Mouse (Mus musculus): ENCODE measurements at regions not wholly inside any gene's neighbourhood (a gene's known extent, or its start where the extent isn't known, plus 50 kb on each side); places are given as distances from the start of the nearest gene placed in this dataset.
"Not testable (repeated sequence)": the region's sequence is repeated elsewhere in the genome, so short reads cannot be mapped to it uniquely, and the experiment has no call there.

DNA sequence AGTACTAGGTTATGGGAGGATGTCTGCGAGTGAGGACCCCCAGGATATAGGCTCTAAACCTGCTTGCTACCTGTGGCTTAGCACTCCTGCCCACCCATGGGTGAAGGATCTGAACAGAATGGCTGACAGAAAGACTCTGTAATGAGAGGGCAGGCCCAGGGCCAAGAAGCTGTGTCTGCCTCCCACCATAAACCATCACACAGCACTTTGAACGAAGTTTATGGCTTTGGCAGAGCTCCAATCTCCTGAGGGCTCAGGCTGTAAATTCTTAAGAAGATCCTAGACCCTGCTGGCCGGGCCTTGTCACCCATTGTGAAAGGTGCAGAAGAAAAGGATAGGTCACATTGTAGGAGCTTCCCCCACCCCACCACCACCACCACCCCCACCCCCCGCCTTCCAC lies 75.8 kb downstream of the Cd2 start:
- Histone ChIP-seq H3K27ac (no peak overlapping the region), H3K36me3 (replicated peaks; ENCODE audit: control insufficient read depth, insufficient read depth, low read depth) (no peaks in the 10 kb centered on the region), H3K4me3 (ENCODE audit: insufficient read depth in 1 of 2, low read depth in 2 of 2, low read length in 2 of 2) (no peak overlapping the region), H3K9ac (replicated peaks) (no peak overlapping the region), H3K4me1 (replicated peaks; ENCODE audit: control insufficient read depth in 2 of 2, insufficient read depth in 2 of 2, low read length in 1 of 2) (no peaks in the 10 kb centered on the region), H3K27me3 (ENCODE audit: control insufficient read depth, insufficient read depth, low read length) (no peaks in the 10 kb centered on the region), H3K4me2 (ENCODE audit: low read depth) (no peak overlapping the region), H3K9me3 (ENCODE audit: control insufficient read depth, low read length) (no peaks in the 10 kb centered on the region)
- 55% methylated on average over 4 of the region's 4 CpGs for WGBS (ENCODE audit: insufficient replicate concordance)
- DNase-seq (ENCODE audit: low read depth in 3 of 3, low spot score in 3 of 3) (no peak), ATAC-seq (ENCODE audit: insufficient read depth) (no peak)
- TF ChIP-seq CTCF (IDR thresholded peaks at IDR 0.05; ENCODE audit: low read depth) (no peak), EP300 (IDR thresholded peaks at IDR 0.05; ENCODE audit: low read depth) (no peak)

DNA sequence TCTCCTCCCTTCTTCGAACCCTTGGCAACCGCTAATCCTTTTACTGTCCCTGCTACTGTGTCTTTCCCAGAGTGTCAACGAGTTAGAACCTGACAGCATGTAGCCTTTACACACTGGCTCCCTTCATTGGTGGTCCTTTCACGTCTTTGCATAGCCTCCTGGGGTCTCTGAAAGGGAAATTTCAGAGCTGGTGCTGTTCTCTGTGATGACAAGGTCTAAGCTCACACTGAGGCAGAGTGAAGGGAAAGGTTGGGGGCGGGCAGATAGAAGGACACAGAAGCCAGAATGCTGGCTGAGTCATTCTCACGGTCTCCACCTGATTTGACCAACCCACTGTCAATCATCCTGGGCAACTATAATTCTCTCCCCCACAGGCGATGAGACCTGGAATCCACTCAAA lies 78.2 kb downstream of the Cd2 start:
- no peak for TF ChIP-seq EP300 (IDR thresholded peaks at IDR 0.05; ENCODE audit: low read depth)
- Histone ChIP-seq H3K4me1 (replicated peaks; ENCODE audit: control insufficient read depth in 2 of 2, insufficient read depth in 2 of 2, low read length in 1 of 2) (no peaks in the 10 kb centered on the region), H3K4me3 (ENCODE audit: insufficient read depth in 1 of 2, low read depth in 2 of 2, low read length in 2 of 2) (no peak overlapping the region), H3K9ac (replicated peaks) (no peak overlapping the region), H3K4me2 (ENCODE audit: low read depth) (no peak overlapping the region), H3K9me3 (ENCODE audit: control insufficient read depth, low read length) (no peaks in the 10 kb centered on the region), H3K36me3 (replicated peaks; ENCODE audit: control insufficient read depth, insufficient read depth, low read depth) (no peaks in the 10 kb centered on the region), H3K27me3 (ENCODE audit: control insufficient read depth, insufficient read depth, low read length) (no peaks in the 10 kb centered on the region), H3K27ac (no peak overlapping the region)
- WGBS (ENCODE audit: insufficient replicate concordance) = 63% methylated on average over 7 of the region's 7 CpGs
- DNase-seq (ENCODE audit: low read depth in 3 of 3, low spot score in 3 of 3) (no peak), ATAC-seq (ENCODE audit: insufficient read depth) (no peak)

- H3K4me3 ChIP-seq (ENCODE audit: insufficient read depth in 1 of 2, low read depth in 2 of 2, low read length in 2 of 2) = no peak overlapping the region
- H3K4me2 ChIP-seq (ENCODE audit: low read depth) = no peak overlapping the region
- no peaks in the 10 kb centered on the region for H3K9me3 ChIP-seq (ENCODE audit: control insufficient read depth, low read length)
- DNase-seq (ENCODE audit: low read depth in 3 of 3, low spot score in 3 of 3) (no peak), ATAC-seq (ENCODE audit: insufficient read depth) (no peak)
- H3K9ac ChIP-seq (replicated peaks) = no peak overlapping the region
- H3K27ac ChIP-seq = no peak overlapping the region
- TF ChIP-seq EP300 (IDR thresholded peaks at IDR 0.05; ENCODE audit: low read depth) (no peak), CTCF (IDR thresholded peaks at IDR 0.05; ENCODE audit: low read depth) (no peak)
- H3K4me1 ChIP-seq (replicated peaks; ENCODE audit: control insufficient read depth in 2 of 2, insufficient read depth in 2 of 2, low read length in 1 of 2) = no peaks in the 10 kb centered on the region
- 75% methylated on average over 12 of the region's 12 CpGs for WGBS (ENCODE audit: insufficient replicate concordance)
- H3K27me3 ChIP-seq (ENCODE audit: control insufficient read depth, insufficient read depth, low read length) = no peaks in the 10 kb centered on the region
- H3K36me3 ChIP-seq (replicated peaks; ENCODE audit: control insufficient read depth, insufficient read depth, low read depth) = no peaks in the 10 kb centered on the region
Measured at GRCm38 (mm10) chr3:101208751-101209150, 79.0 kb downstream of the Cd2 start.

- 76% methylated on average over 13 of the region's 13 CpGs for WGBS (ENCODE audit: insufficient replicate concordance)
- not testable (repeated sequence) for H3K27ac ChIP-seq; H3K27me3 ChIP-seq (ENCODE audit: control insufficient read depth, insufficient read depth, low read length); H3K9ac ChIP-seq (replicated peaks); ATAC-seq (ENCODE audit: insufficient read depth); H3K4me2 ChIP-seq (ENCODE audit: low read depth); H3K36me3 ChIP-seq (replicated peaks; ENCODE audit: control insufficient read depth, insufficient read depth, low read depth); DNase-seq (ENCODE audit: low read depth in 3 of 3, low spot score in 3 of 3); H3K4me1 ChIP-seq (replicated peaks; ENCODE audit: control insufficient read depth in 2 of 2, insufficient read depth in 2 of 2, low read length in 1 of 2); H3K4me3 ChIP-seq (ENCODE audit: insufficient read depth in 1 of 2, low read depth in 2 of 2, low read length in 2 of 2); H3K9me3 ChIP-seq (ENCODE audit: control insufficient read depth, low read length)
Measured at GRCm38 (mm10) chr3:101206172-101206571, 81.6 kb downstream of the Cd2 start.

DNA sequence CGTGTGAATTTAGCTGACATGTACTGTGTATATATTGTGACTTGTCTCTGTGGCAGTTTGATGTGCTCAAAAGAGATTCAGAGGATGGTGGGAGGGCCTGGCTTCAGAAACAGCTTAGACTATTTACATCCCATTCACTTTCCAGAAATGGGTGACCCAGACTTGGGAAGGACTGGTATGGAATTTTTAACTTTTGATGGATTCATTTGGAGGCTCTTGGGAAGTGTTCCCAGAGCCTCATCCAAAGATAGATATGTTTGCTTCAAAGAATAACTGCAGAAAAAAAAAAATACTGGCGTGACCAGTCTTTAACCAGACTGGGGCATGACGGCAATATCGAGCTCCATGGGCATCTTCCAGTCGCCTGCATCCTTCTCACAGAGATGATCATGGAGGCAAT lies 84.6 kb upstream of the Ptgfrn start:
- Histone ChIP-seq H3K27ac (no peak overlapping the region), H3K27me3 (ENCODE audit: control insufficient read depth, insufficient read depth, low read length) (no peaks in the 10 kb centered on the region), H3K4me2 (ENCODE audit: low read depth) (no peak overlapping the region), H3K4me1 (replicated peaks; ENCODE audit: control insufficient read depth in 2 of 2, insufficient read depth in 2 of 2, low read length in 1 of 2) (no peaks in the 10 kb centered on the region), H3K36me3 (replicated peaks; ENCODE audit: control insufficient read depth, insufficient read depth, low read depth) (no peaks in the 10 kb centered on the region), H3K9ac (replicated peaks) (no peak overlapping the region), H3K4me3 (ENCODE audit: insufficient read depth in 1 of 2, low read depth in 2 of 2, low read length in 2 of 2) (no peak overlapping the region), H3K9me3 (ENCODE audit: control insufficient read depth, low read length) (no peaks in the 10 kb centered on the region)
- no peak for TF ChIP-seq CTCF (IDR thresholded peaks at IDR 0.05; ENCODE audit: low read depth)
- TF ChIP-seq EP300 (IDR thresholded peaks at IDR 0.05; ENCODE audit: low read depth) = no peak
- no peak for DNase-seq (ENCODE audit: low read depth in 3 of 3, low spot score in 3 of 3)
- no peak for ATAC-seq (ENCODE audit: insufficient read depth)
- WGBS (ENCODE audit: insufficient replicate concordance) = 62% methylated on average over 5 of the region's 5 CpGs

GRCm38 (mm10) chr3:101194319-101194718 lies 84.2 kb upstream of the Ptgfrn start:
- Histone ChIP-seq H3K36me3 (replicated peaks; ENCODE audit: control insufficient read depth, insufficient read depth, low read depth) (no peaks in the 10 kb centered on the region), H3K4me2 (ENCODE audit: low read depth) (no peak overlapping the region), H3K9me3 (ENCODE audit: control insufficient read depth, low read length) (no peaks in the 10 kb centered on the region), H3K27me3 (ENCODE audit: control insufficient read depth, insufficient read depth, low read length) (no peaks in the 10 kb centered on the region), H3K4me3 (ENCODE audit: insufficient read depth in 1 of 2, low read depth in 2 of 2, low read length in 2 of 2) (no peak overlapping the region), H3K9ac (replicated peaks) (no peak overlapping the region), H3K27ac (no peak overlapping the region), H3K4me1 (replicated peaks; ENCODE audit: control insufficient read depth in 2 of 2, insufficient read depth in 2 of 2, low read length in 1 of 2) (no peaks in the 10 kb centered on the region)
- 60% methylated on average over 5 of the region's 5 CpGs for WGBS (ENCODE audit: insufficient replicate concordance)
- TF ChIP-seq EP300 (IDR thresholded peaks at IDR 0.05; ENCODE audit: low read depth) = no peak
- TF ChIP-seq CTCF (IDR thresholded peaks at IDR 0.05; ENCODE audit: low read depth) = no peak
- no peak for DNase-seq (ENCODE audit: low read depth in 3 of 3, low spot score in 3 of 3)
- no peak for ATAC-seq (ENCODE audit: insufficient read depth)

Data from liver, embryonic 14.5 days (tissue).